Mouse (Mus musculus) E14TG2a.4 (cell line): Measurements from ENCODE around the gene BC049352.

ENCODE experiments used
- H3K27me3 ChIP-seq: 2 replicates; pipeline ENCODE4 v1.6.1; 2014; ENCODE audit warnings: low read length, control low read depth; ENCODE audit not compliant: insufficient read depth
- H3K36me3 ChIP-seq: 2 replicates; pipeline ENCODE4 v1.6.1; 2014; ENCODE audit warnings: low read length, control low read depth; ENCODE audit not compliant: insufficient read depth
- H3K4me1 ChIP-seq: replicated peaks from 2 replicates; pipeline ENCODE4 v1.6.1; 2014; ENCODE audit warnings: low read depth, low read length, control low read depth
- H3K4me3 ChIP-seq: replicated peaks from 2 replicates; pipeline ENCODE4 v1.5.1; 2014; ENCODE audit warnings: mild to moderate bottlenecking, low read length
- H3K9me3 ChIP-seq: 2 replicates; pipeline ENCODE4 v1.6.1; 2014; ENCODE audit warnings: low read length, control low read depth
- CTCF ChIP-seq: conservative IDR thresholded peaks from 2 replicates; pipeline ENCODE4 v1.5.1; 2014; ENCODE audit warnings: low read length
- NANOG ChIP-seq: IDR thresholded peaks from 2 replicates; pipeline ENCODE4 v1.6.1; 2014; ENCODE audit warnings: borderline replicate concordance, low read length, mixed read lengths
- POU5F1 ChIP-seq: IDR thresholded peaks from 2 replicates; pipeline ENCODE4 v1.6.1; 2014; ENCODE audit warnings: low read length, borderline replicate concordance

Gene BC049352

DNA sequence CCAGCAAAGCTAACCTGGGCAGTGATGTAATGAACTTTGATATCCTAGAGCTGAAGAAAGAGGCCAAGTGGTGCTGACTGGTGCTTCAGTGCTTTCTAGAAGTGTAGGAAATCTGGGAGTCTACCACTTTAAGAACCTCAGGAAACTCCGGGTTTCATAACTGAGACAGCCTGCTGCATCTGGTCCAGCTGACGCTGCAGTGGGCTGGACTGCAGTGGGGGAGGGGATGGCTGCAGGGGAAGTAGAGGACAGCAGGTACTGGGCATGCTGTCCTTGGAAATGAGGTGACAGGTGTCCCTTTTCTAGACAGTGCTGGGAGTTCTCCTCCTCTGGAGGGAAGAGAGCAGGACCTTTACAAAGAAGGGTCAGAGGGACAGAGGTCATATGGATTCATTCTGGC is at the start of gene BC049352:
TSS of gene BC049352 (plus strand) at position 238 of the 400 bp plus-strand sequence.
- no peak within 1 kb of the TSS for H3K4me3 ChIP-seq

DNA sequence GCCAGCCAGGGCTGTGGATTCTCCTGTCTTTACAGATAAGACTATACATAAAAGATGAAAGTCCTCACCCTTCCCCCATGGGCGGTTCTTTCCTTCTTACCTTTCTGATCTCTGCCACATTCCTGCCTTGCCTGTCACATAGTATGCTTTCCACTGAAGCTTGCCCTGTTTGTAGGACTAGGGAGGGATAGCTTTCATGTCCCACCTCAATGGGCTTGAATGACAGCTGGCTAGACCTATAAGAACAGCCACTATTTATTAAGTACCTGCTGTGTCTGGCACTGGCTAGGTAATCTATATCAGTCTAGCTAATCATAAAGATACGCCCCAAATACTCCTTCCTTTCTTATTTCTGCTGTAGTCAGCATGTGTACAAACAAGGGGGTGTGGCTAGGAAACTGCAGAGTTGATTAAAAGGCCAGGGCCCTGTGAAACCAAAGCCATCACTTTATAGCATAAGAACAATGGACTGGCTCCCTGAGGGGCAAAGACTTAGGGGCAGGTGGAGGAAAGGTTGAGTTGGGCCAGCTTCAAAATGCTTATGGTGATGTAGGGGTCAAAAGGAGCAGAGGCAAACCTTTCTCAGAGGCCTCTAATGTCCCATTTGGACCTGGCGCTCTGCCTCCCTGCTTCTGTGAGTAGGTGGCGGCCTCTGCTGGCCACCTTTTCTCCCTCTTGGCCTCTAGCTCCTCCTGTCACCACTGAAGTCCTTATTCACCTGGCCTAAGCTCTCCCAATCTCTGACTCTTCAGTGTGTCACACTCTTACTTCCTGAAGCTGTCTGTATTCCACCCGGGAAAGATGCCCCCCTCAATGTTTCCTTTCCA is 48.1 kb upstream of the BC049352 start:
- no peaks in the 10 kb centered on the region for H3K9me3 ChIP-seq
- peaks cover 21% of the 10 kb centered on the region for H3K4me1 ChIP-seq
- TF ChIP-seq NANOG (no peak), CTCF (peak; percentile 48)
- peaks cover 63% of the 10 kb centered on the region for H3K27me3 ChIP-seq
- H3K36me3 ChIP-seq: no peaks in the 10 kb centered on the region
- no peak overlapping the region for H3K4me3 ChIP-seq

More for the DNA sequence above, at the start of gene BC049352:
- TF ChIP-seq POU5F1: no peak
- no peak for TF ChIP-seq NANOG
- TF ChIP-seq CTCF: no peak
- H3K36me3 ChIP-seq: no peaks in the 10 kb centered on the region
- H3K9me3 ChIP-seq: no peaks in the 10 kb centered on the region
- no peaks in the 10 kb centered on the region for H3K4me1 ChIP-seq
- H3K27me3 ChIP-seq: peaks cover 10% of the 10 kb centered on the region; the same call in 1 of the 2 replicates

- peaks cover 27% of the 10 kb centered on the region for H3K4me1 ChIP-seq
- no peaks in the 10 kb centered on the region for H3K9me3 ChIP-seq
- TF ChIP-seq POU5F1 (no peak), NANOG (no peak), CTCF (no peak)
- H3K27me3 ChIP-seq: peaks cover 76% of the 10 kb centered on the region
- no peaks in the 10 kb centered on the region for H3K36me3 ChIP-seq
- no peak overlapping the region for H3K4me3 ChIP-seq
These were observed 45.2 kb upstream of the BC049352 start for GRCm38 (mm10) chr9:45136442-45137169.

DNA sequence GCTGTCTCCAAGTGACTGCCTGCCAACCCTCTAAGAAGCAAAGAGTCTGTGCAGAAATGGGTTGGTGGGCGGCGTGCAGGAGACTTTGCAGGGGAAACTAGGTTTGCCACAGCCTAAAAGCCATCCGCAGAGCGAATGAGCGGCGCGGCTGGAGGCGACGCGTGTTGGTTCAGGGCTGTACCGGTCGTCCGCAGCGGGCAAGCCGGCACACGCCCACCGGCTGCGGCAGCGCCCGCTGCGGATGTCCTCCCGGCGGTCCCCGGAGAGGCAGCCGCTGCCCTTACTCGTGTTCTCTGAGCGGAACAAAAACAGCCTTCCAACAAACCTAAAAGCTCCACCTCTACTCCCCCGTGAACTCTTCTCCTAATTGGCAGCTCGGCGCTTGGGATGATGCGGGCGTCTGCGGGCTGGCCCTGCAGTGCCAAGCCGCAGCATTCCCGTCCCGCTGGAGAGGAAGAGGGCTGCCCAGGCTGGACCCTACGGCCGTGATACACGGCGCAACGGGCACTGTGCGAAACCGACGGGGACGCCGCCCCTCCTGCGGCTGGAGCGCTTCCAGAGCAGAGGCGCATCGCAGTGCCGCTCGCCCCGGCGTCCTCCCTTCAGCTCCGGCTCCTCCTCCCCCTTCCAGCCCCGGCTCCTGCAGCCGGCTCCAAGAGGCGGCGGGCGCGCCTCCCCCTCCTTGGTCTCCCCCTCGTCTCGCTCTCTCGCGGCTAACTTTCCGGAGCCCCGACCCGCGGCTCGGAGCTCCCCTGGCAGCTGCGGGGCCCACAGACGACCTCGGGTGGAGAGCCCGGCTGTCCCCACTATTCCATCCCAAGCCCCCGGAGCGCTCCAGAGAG is 43.4 kb upstream of the BC049352 start, which contains the start of gene Scn4b:
TSS of gene Scn4b (plus strand) at position 205 of the 842 bp plus-strand sequence.
- H3K36me3 ChIP-seq: no peaks in the 10 kb centered on the region
- peak within 1 kb of the TSS; percentile 79 for H3K4me3 ChIP-seq
- TF ChIP-seq POU5F1 (no peak), CTCF (no peak), NANOG (no peak)
- H3K27me3 ChIP-seq: peaks cover 88% of the 10 kb centered on the region
- H3K9me3 ChIP-seq: no peaks in the 10 kb centered on the region
- H3K4me1 ChIP-seq: peaks cover 44% of the 10 kb centered on the region

DNA sequence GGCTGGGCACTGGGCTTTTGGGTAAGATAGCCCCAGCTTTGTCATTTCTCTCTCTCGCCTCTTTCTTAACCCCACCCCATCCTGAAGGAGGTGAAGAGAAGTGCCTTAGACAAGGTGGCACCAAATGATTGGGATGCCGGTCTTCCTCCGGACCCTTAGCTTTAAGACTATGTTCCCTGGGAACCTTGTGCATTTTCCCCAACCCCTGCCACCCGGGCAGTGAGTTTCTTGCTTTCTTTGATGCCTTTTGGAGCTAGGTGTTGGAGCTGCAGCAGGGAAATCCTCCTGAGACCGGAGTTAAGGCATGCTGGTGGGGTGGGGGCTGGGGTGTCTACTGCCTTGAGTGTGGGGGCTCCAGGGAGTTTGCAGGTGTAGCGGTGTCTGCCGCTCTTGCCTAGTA is 42.7 kb upstream of the BC049352 start:
- Histone ChIP-seq H3K9me3 (no peaks in the 10 kb centered on the region), H3K27me3 (peaks cover 94% of the 10 kb centered on the region), H3K36me3 (no peaks in the 10 kb centered on the region), H3K4me3 (peak overlapping the region; percentile 79), H3K4me1 (peaks cover 41% of the 10 kb centered on the region)
- TF ChIP-seq CTCF (no peak), POU5F1 (no peak)

DNA sequence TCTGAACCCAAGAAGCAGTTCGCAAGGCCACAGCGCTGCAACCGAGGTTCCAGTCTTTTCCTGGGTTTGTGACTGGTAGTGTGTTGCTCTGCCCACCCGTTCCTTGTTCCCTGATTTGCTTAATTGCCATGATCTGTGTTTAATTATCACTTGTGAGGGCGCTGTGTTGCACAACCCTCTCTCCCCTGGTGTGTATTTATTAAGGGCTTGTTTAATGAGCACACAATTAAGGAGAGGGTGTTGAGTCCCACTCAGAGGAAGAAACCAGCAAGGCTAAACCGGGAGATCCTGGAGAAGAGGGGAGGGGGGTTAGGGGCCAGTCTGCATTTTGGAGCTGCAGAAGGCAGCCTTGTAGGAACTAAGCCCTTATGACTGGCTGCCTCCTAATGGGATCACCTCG is 40.9 kb upstream of the BC049352 start:
- TF ChIP-seq CTCF (no peak), POU5F1 (no peak), NANOG (no peak)
- H3K36me3 ChIP-seq: no peaks in the 10 kb centered on the region
- no peaks in the 10 kb centered on the region for H3K9me3 ChIP-seq
- peaks cover 95% of the 10 kb centered on the region for H3K27me3 ChIP-seq
- peaks cover 54% of the 10 kb centered on the region for H3K4me1 ChIP-seq
- H3K4me3 ChIP-seq: no peak overlapping the region

- Histone ChIP-seq H3K9me3 (no peaks in the 10 kb centered on the region), H3K27me3 (peaks cover 87% of the 10 kb centered on the region), H3K4me1 (peaks cover 63% of the 10 kb centered on the region), H3K4me3 (no peak overlapping the region), H3K36me3 (no peaks in the 10 kb centered on the region)
- TF ChIP-seq POU5F1 (no peak), NANOG (no peak), CTCF (no peak)
These were observed 39.1 kb upstream of the BC049352 start for GRCm38 (mm10) chr9:45142686-45143085.
